Mouse (Mus musculus) gastrocnemius, adult 18-20 months (tissue): ENCODE results near the gene Rabac1. TPM values are rescaled to one million over a fixed set of nuclear protein-coding genes. Genes with fewer than 3 reads are reported as not detected.

Experiments
- DNase-seq: peaks from one replicate; pipeline ENCODE4 v3.0.0; 2021; ENCODE audit warnings: low spot score
- microRNA-seq: library from miRNA; unstranded; fragments of <30 nt; microRNA quantifications from one replicate; pipeline ENCODE4 v1.2.0, GENCODE M21; 2021
- total RNA-seq, 2 experiments: library from RNA; stranded (reverse); gene quantifications; 2 replicates each; pipeline ENCODE4 v1.2.3; 2021

Rabac1 gene
- total RNA-seq, 2 experiments from 2014 or later, result 222 to 264 TPM

- DNase-seq, result no peak
Measured at GRCm38 (mm10) chr7:24931651-24932050, 40.9 kb downstream of the Rabac1 start.

DNA sequence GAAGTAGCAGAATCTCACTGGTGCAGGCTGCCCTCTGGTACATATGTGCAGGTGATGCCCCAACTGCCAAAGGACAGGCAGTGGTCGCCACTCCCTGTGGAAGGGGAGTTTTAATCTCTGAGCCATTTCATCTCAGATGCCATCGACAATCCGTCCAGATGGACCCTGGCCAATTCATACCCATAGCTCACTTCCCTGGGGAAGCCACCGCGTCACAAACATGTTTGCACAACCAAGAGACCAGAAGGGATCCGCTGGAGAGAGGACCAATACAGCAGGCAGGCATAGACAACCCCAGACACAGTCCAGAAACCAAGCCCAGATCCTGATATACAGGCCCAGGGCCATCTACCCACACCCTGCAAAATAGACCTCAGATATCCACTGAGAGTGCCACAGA is 42.1 kb downstream of the Rabac1 start:
- no peak for DNase-seq

Small RNAs within 50 kb of the gene (microRNA-seq; reads per million reads assigned to microRNA genes)
- 2.7 reads per million for gene Mir7046
- gene Mir7047, result not detected

Other genes with a start within 250 kb of the Rabac1 start
- gene Gm4763, start 245.8 kb downstream of the Rabac1 start, total RNA-seq, result not detected
- gene Cd177, start 212.4 kb downstream of the Rabac1 start, total RNA-seq, result not detected
- gene Ceacam10, start 195.5 kb downstream of the Rabac1 start, total RNA-seq, result not detected
- gene Gm9844, start 110.5 kb downstream of the Rabac1 start, total RNA-seq, result not detected
- not detected for gene Lypd4, start 102.8 kb downstream of the Rabac1 start, total RNA-seq
- gene Dmrtc2, start 102.7 kb downstream of the Rabac1 start, total RNA-seq, result not detected
- 100 to 1,000 TPM; 312 to 357 TPM for gene Rps19, start 88.4 kb downstream of the Rabac1 start, total RNA-seq
- under 1 TPM in 1 of 2 experiments, not detected in 1; 0.14 TPM for gene Cd79a, start 75.4 kb downstream of the Rabac1 start, total RNA-seq
- gene Arhgef1, start 69.8 kb downstream of the Rabac1 start, total RNA-seq, result 10 to 100 TPM; 21.0 to 23.8 TPM
- not detected for gene Gm4881, start 28.3 kb downstream of the Rabac1 start, total RNA-seq
- gene Atp1a3, start 33.2 kb upstream of the Rabac1 start, total RNA-seq, result under 1 TPM; 0.17 to 0.23 TPM
- 1 to 10 TPM; 1.7 to 2.7 TPM for gene Grik5, start 99.6 kb upstream of the Rabac1 start, total RNA-seq
- 1 to 10 TPM; 7.5 to 7.7 TPM for gene Zfp574, start 99.8 kb upstream of the Rabac1 start, total RNA-seq
- gene Pou2f2, start 207.0 kb upstream of the Rabac1 start, total RNA-seq, result under 1 TPM; 0.07 to 0.09 TPM
- gene Dedd2, start 247.9 kb upstream of the Rabac1 start, total RNA-seq, result 1 to 10 TPM; 8.3 to 8.4 TPM
- 1 to 10 TPM; 4.7 to 5.3 TPM for gene Zfp526, start 248.7 kb upstream of the Rabac1 start, total RNA-seq